Mouse (Mus musculus) heart, embryonic 14.5 days (tissue): ENCODE results near the gene Psmb10. TPM values are rescaled to one million over a fixed set of nuclear protein-coding genes. Genes with fewer than 3 reads are reported as not detected.

Experiments
- ATAC-seq: fragments of 200-750 bp; cut with Nextera tagmentation; 2 replicates; pipeline ENCODE4 v1.8.0; 2017; ENCODE audit warnings: low read depth, moderate TSS enrichment; ENCODE audit not compliant: insufficient number of reproducible peaks, insufficient read depth, low FRiP score
- H3K27ac ChIP-seq, 2 experiments: fragments of 200-500 bp in 1 of 2; fragments of 300-500 bp in 1 of 2; sonication (generic) in 1 of 2; replicated peaks in 1 of 2; 2 replicates each; pipeline ENCODE4 v1.5.1; 2012 to 2014; ENCODE audit warnings: low read depth in 2 of 2, low read length in 2 of 2, control low read depth in 1 of 2, mild to moderate bottlenecking in 1 of 2, mixed read lengths in 1 of 2; ENCODE audit not compliant: control insufficient read depth in 1 of 2, insufficient read depth in 1 of 2
- H3K27me3 ChIP-seq: fragments of 300-500 bp; sonication (generic); 2 replicates; pipeline ENCODE4 v1.6.1; 2014; ENCODE audit warnings: mild to moderate bottlenecking, low read length, control low read depth; ENCODE audit not compliant: control insufficient read depth, insufficient read depth
- H3K36me3 ChIP-seq: fragments of 300-500 bp; sonication (generic); 2 replicates; pipeline ENCODE4 v1.6.1; 2014; ENCODE audit warnings: mild to moderate bottlenecking, control low read depth, low read length, mixed read lengths; ENCODE audit not compliant: control insufficient read depth, insufficient read depth
- H3K4me1 ChIP-seq, 2 experiments: fragments of 200-500 bp in 1 of 2; fragments of 300-500 bp in 1 of 2; sonication (generic) in 1 of 2; 2 replicates each; pipeline ENCODE4 v1.6.1; 2012 to 2014; ENCODE audit warnings: low read length in 2 of 2, control low read depth in 1 of 2, mixed read lengths in 1 of 2; ENCODE audit not compliant: control insufficient read depth in 2 of 2, insufficient read depth in 2 of 2
- H3K4me2 ChIP-seq: fragments of 300-500 bp; sonication (generic); 2 replicates; pipeline ENCODE4 v1.6.1; 2014; ENCODE audit warnings: mild to moderate bottlenecking, low read length
- H3K4me3 ChIP-seq, 2 experiments: fragments of 200-500 bp in 1 of 2; fragments of 300-500 bp in 1 of 2; sonication (generic) in 1 of 2; 2 replicates each; pipeline ENCODE4 v1.5.1; 2012 to 2014; ENCODE audit warnings: low read length in 2 of 2, mild to moderate bottlenecking in 2 of 2, control low read depth in 1 of 2, low read depth in 1 of 2, moderate library complexity in 1 of 2; ENCODE audit not compliant: control insufficient read depth in 1 of 2, insufficient read depth in 1 of 2
- H3K9ac ChIP-seq: fragments of 300-500 bp; sonication (generic); 2 replicates; pipeline ENCODE4 v1.6.1; 2014; ENCODE audit warnings: mild to moderate bottlenecking, low read length
- H3K9me3 ChIP-seq: fragments of 300-500 bp; sonication (generic); 2 replicates; pipeline ENCODE4 v1.6.1; 2016; ENCODE audit warnings: low read length, control low read depth; ENCODE audit not compliant: control insufficient read depth
- WGBS: fragments of 180-500 bp; shearing (Covaris S2); extraction: QIAGEN DNeasy Blood & Tissue Kit; methylation state at CpG from one replicate; pipeline ENCODE4 v1.1.7; 2014; 5-methylcytosine and 5-hydroxymethylcytosine counted together
- polyA plus RNA-seq: library from polyadenylated mRNA; unstranded; fragments of >200 nt; fragmentation: Nextera tagmentation; extraction: Ambion mirVana; gene quantifications from 2 replicates; pipeline ENCODE4 v1.2.1, GENCODE M21; 2014

Gene Psmb10
- polyA plus RNA-seq, 1 experiment from 2014 or later: 73.7 TPM

DNA sequence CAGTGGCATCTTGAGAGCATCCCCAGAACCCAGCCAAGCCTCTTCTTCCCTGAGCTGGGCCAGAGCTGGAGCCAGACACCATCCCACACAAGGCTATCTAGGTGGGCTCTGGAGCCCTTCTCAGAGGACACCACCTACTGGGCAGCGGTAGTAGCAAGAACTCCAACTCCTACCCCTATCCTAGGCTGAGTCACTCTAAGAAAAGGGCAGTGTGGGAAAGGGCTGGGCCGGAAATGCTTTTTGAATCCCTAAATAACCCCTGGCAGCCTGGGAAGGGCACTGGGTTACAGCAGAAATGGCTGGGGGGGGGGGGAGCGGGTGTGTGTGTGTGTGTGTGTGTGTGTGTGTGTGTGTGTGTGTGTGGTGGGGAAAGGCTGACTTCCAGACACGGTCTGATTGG, 19.6 kb upstream of the Psmb10 start:
- peaks cover 71% of the 10 kb centered on the region for H3K36me3 ChIP-seq

DNA sequence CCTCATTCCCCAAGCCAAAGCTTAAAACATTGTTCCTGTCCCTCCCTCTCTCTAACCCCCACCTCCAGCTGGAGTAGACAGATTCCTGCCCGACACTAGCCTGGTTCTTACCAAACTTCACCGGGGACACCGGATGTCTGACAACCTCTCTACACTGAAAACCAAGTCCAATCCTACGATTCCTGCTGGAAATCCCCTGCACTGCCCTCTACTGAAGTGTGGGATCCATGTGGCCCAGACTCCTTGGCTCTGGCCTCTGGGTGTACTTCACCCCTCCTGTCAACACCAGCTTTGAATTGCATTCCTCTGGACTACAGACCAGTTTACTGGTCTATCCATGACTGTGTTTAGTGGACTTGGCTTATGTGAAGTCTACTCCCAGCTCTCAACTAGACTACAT, 18.3 kb upstream of the Psmb10 start:
- Histone ChIP-seq H3K4me3 (no peak overlapping the region), H3K36me3 (peaks cover 83% of the 10 kb centered on the region), H3K27me3 (no peaks in the 10 kb centered on the region), H3K9ac (no peak overlapping the region), H3K27ac (peak overlapping the region in 1 of 2 experiments; percentile 17; a peak in 2 of 4 replicates), H3K4me1 (peaks cover 16 to 33% of the 10 kb centered on the region in 2 experiments), H3K9me3 (no peaks in the 10 kb centered on the region), H3K4me2 (no peak overlapping the region)
- 39% methylated on average over 4 of the region's 4 CpGs for WGBS
- 0 out of 2 replicates have a peak, but pooled peaks have one; percentile 24 for ATAC-seq

More for the DNA sequence above, 19.6 kb upstream of the Psmb10 start:
- Histone ChIP-seq H3K4me1 (peaks cover 22 to 44% of the 10 kb centered on the region in 2 experiments), H3K9me3 (no peaks in the 10 kb centered on the region), H3K9ac (no peak overlapping the region), H3K4me2 (no peak overlapping the region), H3K4me3 (no peak overlapping the region), H3K27ac (0 out of 4 replicates have a peak overlapping the region, but pooled peaks of 1 of the 2 experiments have one; percentile 14), H3K27me3 (no peaks in the 10 kb centered on the region)
- 26% methylated on average over 3 of the region's 4 CpGs for WGBS
- no peak for ATAC-seq

DNA sequence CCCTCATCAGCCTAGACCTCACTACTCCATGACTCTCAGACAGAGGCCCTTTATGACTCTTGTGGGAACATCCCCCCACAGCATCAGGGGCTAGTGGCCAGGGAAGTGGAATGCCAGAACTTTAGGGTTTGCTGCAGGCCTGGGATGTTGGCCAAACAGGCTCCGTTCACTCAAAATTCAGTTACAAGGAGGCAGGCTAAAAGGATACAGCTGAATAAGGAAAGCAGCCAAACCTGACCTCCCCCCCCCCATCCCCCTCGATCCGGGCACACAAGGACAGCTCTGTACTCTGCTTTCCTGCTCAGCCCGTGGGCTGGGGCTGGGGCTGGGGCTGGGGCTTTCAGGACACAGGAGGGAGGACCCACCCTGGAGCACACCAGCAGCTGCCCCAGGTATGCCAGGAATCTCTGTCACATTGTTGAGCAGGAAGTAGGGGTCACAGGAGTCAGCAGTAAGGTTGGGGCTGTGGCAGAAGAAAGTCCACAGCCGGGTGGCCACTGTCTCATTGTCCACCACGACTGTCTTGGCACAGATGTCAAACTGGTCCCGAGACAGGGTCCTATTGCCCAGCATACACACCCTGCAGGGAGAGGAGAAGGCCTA, 12.9 kb upstream of the Psmb10 start:
- no peak overlapping the region for H3K4me2 ChIP-seq
- H3K36me3 ChIP-seq: peaks cover 90% of the 10 kb centered on the region
- H3K4me1 ChIP-seq: peaks cover 19 to 27% of the 10 kb centered on the region in 2 experiments
- 20% methylated on average over 7 of the region's 7 CpGs for WGBS
- peak overlapping the region; percentile 29 to 55 for H3K27ac ChIP-seq
- no peak overlapping the region for H3K4me3 ChIP-seq
- peak overlapping the region; percentile 27; the same call in 1 of the 2 replicates for H3K9ac ChIP-seq
- no peaks in the 10 kb centered on the region for H3K27me3 ChIP-seq
- no peaks in the 10 kb centered on the region for H3K9me3 ChIP-seq
- peak; percentile 35; the same call in 1 of the 2 replicates for ATAC-seq

DNA sequence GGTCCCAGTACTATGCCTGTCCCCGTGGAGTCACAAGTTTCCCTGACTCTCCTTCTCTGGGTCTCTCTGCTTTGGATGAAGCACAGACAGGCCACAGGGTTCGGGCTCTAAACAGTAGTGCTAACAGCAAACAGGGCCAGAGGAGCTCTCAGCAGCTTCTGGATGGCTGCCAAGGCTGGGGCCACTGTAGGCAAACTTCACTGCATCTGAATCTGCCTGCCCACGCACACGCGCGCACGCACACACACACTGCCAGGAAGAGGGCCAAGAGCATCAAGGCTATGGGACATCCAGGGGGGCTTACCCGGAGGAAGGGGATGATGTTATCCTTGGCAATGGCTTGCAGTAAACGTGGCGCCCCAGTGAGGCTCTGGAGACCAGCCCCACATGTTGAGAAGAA, 11.1 kb upstream of the Psmb10 start:
- ATAC-seq: peak; percentile 37
- no peak overlapping the region for H3K4me3 ChIP-seq
- no peaks in the 10 kb centered on the region for H3K9me3 ChIP-seq
- no peaks in the 10 kb centered on the region for H3K27me3 ChIP-seq
- no peak overlapping the region; the same call in 1 of the 2 replicates for H3K9ac ChIP-seq
- peak overlapping the region; percentile 20 to 66; a peak in 3 of 4 replicates for H3K27ac ChIP-seq
- 23% methylated on average over 10 of the region's 10 CpGs for WGBS
- H3K4me1 ChIP-seq: peaks cover 19 to 27% of the 10 kb centered on the region in 2 experiments
- H3K36me3 ChIP-seq: peaks cover 91% of the 10 kb centered on the region
- H3K4me2 ChIP-seq: no peak overlapping the region

DNA sequence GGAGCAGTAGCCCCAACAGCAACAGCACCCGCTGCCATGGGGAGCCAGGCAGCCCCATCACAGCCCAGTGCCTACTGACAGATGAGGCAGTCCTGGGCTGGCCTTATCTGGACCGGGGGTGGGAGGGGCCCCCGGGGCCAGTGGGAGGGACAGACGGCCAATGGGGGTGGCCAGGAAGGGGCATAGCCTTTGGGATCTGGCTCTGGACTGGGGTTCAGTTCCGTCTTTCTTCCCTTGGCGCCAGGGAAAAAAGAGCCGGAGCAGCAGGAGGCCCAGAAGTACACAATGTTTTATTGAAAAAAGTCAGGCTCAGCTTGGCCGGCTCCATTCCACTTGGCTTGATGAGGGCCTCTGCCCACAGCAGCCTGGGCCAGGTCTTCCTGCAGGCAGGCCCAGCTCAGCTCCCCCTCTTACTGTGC, 5.1 kb upstream of the Psmb10 start, which contains the start of gene Lcat:
TSS of gene Lcat (minus strand) at position 62 of the 419 bp plus-strand sequence.
- no peak within 1 kb of the TSS for H3K27ac ChIP-seq
- H3K4me2 ChIP-seq: no peak within 1 kb of the TSS
- no peaks in the 10 kb centered on the region for H3K9me3 ChIP-seq
- peaks cover 0 to 1% of the 10 kb centered on the region in 2 experiments; a peak in 1 of 4 replicates for H3K4me1 ChIP-seq
- ATAC-seq: no peak
- peaks cover 86% of the 10 kb centered on the region for H3K36me3 ChIP-seq
- H3K27me3 ChIP-seq: no peaks in the 10 kb centered on the region
- no peak within 1 kb of the TSS for H3K9ac ChIP-seq
- 70% methylated on average over 8 of the region's 8 CpGs for WGBS
- no peak within 1 kb of the TSS for H3K4me3 ChIP-seq

DNA sequence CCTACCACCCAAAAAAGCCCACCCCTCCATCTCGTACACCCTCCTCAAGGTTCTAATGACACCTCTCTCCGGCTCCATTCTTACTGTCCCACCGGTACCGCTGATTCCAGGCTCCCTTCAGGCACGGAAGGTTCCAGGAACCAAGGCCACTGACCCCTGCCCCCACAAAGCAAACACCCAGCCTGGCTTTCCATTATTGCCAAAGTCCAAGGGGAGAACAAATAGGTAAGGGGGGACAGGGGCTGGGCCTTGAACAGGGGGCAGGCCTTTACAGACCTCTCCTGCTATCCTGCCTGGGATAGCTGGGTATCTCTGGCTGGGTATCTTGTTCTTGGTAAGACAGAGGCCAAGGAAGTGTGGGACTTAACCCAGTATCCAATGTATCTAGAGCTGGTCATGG, 4.3 kb upstream of the Psmb10 start:
- Histone ChIP-seq H3K27ac (no peak overlapping the region), H3K4me3 (no peak overlapping the region), H3K27me3 (no peaks in the 10 kb centered on the region), H3K4me1 (peaks cover 0 to 4% of the 10 kb centered on the region in 2 experiments; a peak in 1 of 4 replicates), H3K36me3 (peaks cover 79% of the 10 kb centered on the region), H3K9ac (no peak overlapping the region), H3K9me3 (no peaks in the 10 kb centered on the region), H3K4me2 (no peak overlapping the region)
- ATAC-seq: no peak
- WGBS: 93% methylated on average over 5 of the region's 5 CpGs

DNA sequence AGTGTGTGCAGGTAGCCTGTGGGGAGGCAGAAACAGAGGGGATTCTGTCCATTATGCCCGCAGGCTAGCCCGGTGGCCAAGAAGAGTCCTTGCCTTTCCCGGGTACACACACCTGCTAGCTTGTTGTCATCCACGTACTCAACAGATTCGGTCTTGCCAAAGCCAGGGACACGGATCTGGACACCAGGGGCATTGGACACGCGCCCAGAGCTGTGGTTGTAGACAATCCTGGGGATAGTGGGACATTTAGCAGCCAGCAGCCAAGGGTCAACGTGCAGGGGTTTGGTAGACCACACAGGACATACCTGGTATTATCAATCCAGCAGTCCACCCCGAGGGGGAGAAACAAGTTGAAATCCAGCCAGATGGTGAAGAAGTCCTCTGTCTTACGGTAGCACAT, 3.8 kb upstream of the Psmb10 start:
- Histone ChIP-seq H3K27ac (no peak overlapping the region), H3K4me1 (peaks cover 0 to 4% of the 10 kb centered on the region in 2 experiments; a peak in 1 of 4 replicates), H3K9ac (no peak overlapping the region), H3K4me3 (no peak overlapping the region), H3K36me3 (peaks cover 73% of the 10 kb centered on the region), H3K9me3 (no peaks in the 10 kb centered on the region), H3K27me3 (no peaks in the 10 kb centered on the region), H3K4me2 (no peak overlapping the region)
- ATAC-seq: no peak
- 93% methylated on average over 11 of the region's 11 CpGs for WGBS
